Mouse (Mus musculus) kidney, postnatal 0 days (tissue): ENCODE data around the gene Lgals9. TPM values are rescaled to one million over a fixed set of nuclear protein-coding genes. Genes with fewer than 3 reads are reported as not detected.

Experiments
- ATAC-seq: fragments of 200-750 bp; cut with Nextera tagmentation; replicated peaks from 2 replicates; pipeline ENCODE4 v1.8.0; 2017; ENCODE audit warnings: low read depth, moderate number of reproducible peaks, moderate TSS enrichment, moderate library complexity; ENCODE audit not compliant: low FRiP score
- DNase-seq: peaks from one replicate; pipeline ENCODE4 v3.0.0-alpha.2; 2016; ENCODE audit warnings: low spot score
- H3K27ac ChIP-seq: fragments of 300-500 bp; sonication (generic); 2 replicates; pipeline ENCODE4 v1.5.1; 2014; ENCODE audit warnings: mild to moderate bottlenecking
- H3K27me3 ChIP-seq: fragments of 300-500 bp; sonication (generic); 2 replicates; pipeline ENCODE4 v1.6.1; 2014; ENCODE audit warnings: low read length, mixed read lengths; ENCODE audit not compliant: insufficient read depth
- H3K36me3 ChIP-seq: fragments of 300-500 bp; sonication (generic); 2 replicates; pipeline ENCODE4 v1.6.1; 2014; ENCODE audit warnings: low read length, mixed read lengths; ENCODE audit not compliant: insufficient read depth
- H3K4me1 ChIP-seq: fragments of 300-500 bp; sonication (generic); replicated peaks from 2 replicates; pipeline ENCODE4 v1.6.1; 2014; ENCODE audit warnings: antibody characterized with exemption, low read length, mixed read lengths; ENCODE audit not compliant: insufficient read depth
- H3K4me2 ChIP-seq: fragments of 300-500 bp; sonication (generic); 2 replicates; pipeline ENCODE4 v1.6.1; 2014; ENCODE audit warnings: mild to moderate bottlenecking, low read length, moderate library complexity, mixed read lengths
- H3K4me3 ChIP-seq: fragments of 300-500 bp; sonication (generic); replicated peaks from 2 replicates; pipeline ENCODE4 v1.5.1; 2014; ENCODE audit warnings: low read depth, low read length
- H3K9ac ChIP-seq: fragments of 300-500 bp; sonication (generic); 2 replicates; pipeline ENCODE4 v1.6.1; 2014; ENCODE audit warnings: low read depth, low read length
- H3K9me3 ChIP-seq: fragments of 300-500 bp; sonication (generic); replicated peaks from 2 replicates; pipeline ENCODE4 v1.6.1; 2016; ENCODE audit warnings: low read length, inconsistent platforms, mixed read lengths
- CTCF ChIP-seq: IDR thresholded peaks from 2 replicates; pipeline ENCODE4 v1.5.1; 2016; ENCODE audit warnings: antibody characterized with exemption, low read depth, mild to moderate bottlenecking, moderate library complexity
- WGBS: fragments of 180-500 bp; shearing (Covaris S2); extraction: QIAGEN DNeasy Blood & Tissue Kit; methylation state at CpG from one replicate; pipeline ENCODE4 v1.1.7; 2014; 5-methylcytosine and 5-hydroxymethylcytosine counted together
- polyA plus RNA-seq: library from polyadenylated mRNA; unstranded; fragments of >200 nt; fragmentation: Nextera tagmentation; extraction: Ambion mirVana; gene quantifications from 2 replicates; pipeline ENCODE4 v1.2.1, GENCODE M21; 2015

Gene Lgals9
- polyA plus RNA-seq, 1 experiment from 2014 or later = 94.0 TPM

- no peaks in the 10 kb centered on the region for H3K27me3 ChIP-seq
- H3K4me2 ChIP-seq = no peak overlapping the region
- TF ChIP-seq CTCF = no peak
- no peaks in the 10 kb centered on the region for H3K9me3 ChIP-seq
- no peak overlapping the region for H3K4me3 ChIP-seq
- no peak for DNase-seq
- H3K9ac ChIP-seq = no peak overlapping the region
- H3K4me1 ChIP-seq = no peaks in the 10 kb centered on the region
- no peaks in the 10 kb centered on the region for H3K36me3 ChIP-seq
- H3K27ac ChIP-seq = no peak overlapping the region
- no peak for ATAC-seq
- 69% methylated on average over 8 of the region's 8 CpGs for WGBS
Measured at GRCm38 (mm10) chr11:78959367-78959766, 25.4 kb downstream of the Lgals9 start.

GRCm38 (mm10) chr11:78956260-78956659 is 28.5 kb downstream of the Lgals9 start:
- peak; percentile 87 for TF ChIP-seq CTCF
- H3K36me3 ChIP-seq = no peaks in the 10 kb centered on the region
- no peak overlapping the region for H3K27ac ChIP-seq
- DNase-seq = peak; percentile 80
- WGBS = 12% methylated on average over 7 of the region's 7 CpGs
- no peak overlapping the region for H3K4me3 ChIP-seq
- no peaks in the 10 kb centered on the region for H3K4me1 ChIP-seq
- peaks cover 7% of the 10 kb centered on the region; the same call in 1 of the 2 replicates for H3K27me3 ChIP-seq
- no peak for ATAC-seq
- H3K4me2 ChIP-seq = no peak overlapping the region
- H3K9me3 ChIP-seq = no peaks in the 10 kb centered on the region
- H3K9ac ChIP-seq = no peak overlapping the region

GRCm38 (mm10) chr11:78952467-78952866 is 32.3 kb downstream of the Lgals9 start:
- Histone ChIP-seq H3K27ac (no peak overlapping the region), H3K4me3 (no peak overlapping the region), H3K9me3 (no peaks in the 10 kb centered on the region), H3K27me3 (peaks cover 7% of the 10 kb centered on the region; the same call in 1 of the 2 replicates), H3K4me1 (no peaks in the 10 kb centered on the region), H3K4me2 (no peak overlapping the region), H3K36me3 (no peaks in the 10 kb centered on the region), H3K9ac (no peak overlapping the region)
- TF ChIP-seq CTCF = no peak
- ATAC-seq = no peak
- peak; percentile 79 for DNase-seq
- WGBS = 10% methylated on average over 17 of the region's 17 CpGs

DNA sequence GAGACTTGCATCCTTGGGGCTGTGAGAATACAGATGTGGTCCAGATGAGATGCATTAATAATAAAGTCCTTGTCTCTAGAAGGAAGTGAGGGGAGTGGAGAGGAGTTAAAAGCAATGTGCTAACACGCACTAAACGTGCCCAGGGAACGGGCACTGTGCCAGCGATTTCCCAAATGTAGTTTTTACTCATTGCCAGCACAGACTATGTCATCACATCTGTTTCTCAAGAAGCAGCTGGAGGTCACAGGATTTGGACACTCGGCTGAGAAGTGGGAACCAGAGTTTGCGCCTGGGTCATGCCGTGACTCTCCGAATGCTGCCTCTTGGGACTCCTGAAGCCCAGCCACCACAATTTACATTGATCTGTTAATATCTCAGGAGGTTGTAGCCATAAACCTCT is 34.4 kb downstream of the Lgals9 start:
- ATAC-seq = no peak
- no peaks in the 10 kb centered on the region for H3K36me3 ChIP-seq
- H3K9me3 ChIP-seq = no peaks in the 10 kb centered on the region
- 79% methylated on average over 8 of the region's 8 CpGs for WGBS
- H3K4me2 ChIP-seq = no peak overlapping the region
- H3K27me3 ChIP-seq = peaks cover 7% of the 10 kb centered on the region; the same call in 1 of the 2 replicates
- TF ChIP-seq CTCF = no peak
- no peak overlapping the region for H3K4me3 ChIP-seq
- H3K9ac ChIP-seq = no peak overlapping the region
- no peak for DNase-seq
- no peak overlapping the region for H3K27ac ChIP-seq
- H3K4me1 ChIP-seq = no peaks in the 10 kb centered on the region

DNA sequence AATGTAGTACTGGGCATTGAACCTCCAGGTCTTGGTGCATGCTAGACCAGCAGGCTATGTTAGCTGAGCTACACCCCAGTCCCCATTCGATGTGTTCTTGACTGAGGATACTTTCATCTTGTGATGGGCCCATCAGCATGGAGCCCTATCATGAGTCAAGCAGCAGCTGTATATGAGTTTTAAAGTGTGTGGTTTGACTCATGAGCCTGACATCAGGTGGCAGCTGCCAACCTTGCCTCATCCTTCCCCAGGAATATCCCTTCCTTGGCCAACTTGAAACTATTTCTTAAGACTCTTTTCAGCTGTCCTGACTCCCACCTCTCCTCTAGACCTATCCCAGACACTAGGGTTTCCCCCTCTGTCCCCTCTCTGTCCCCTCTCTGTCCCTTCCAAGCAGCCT is 41.7 kb downstream of the Lgals9 start:
- no peaks in the 10 kb centered on the region for H3K4me1 ChIP-seq
- H3K36me3 ChIP-seq = no peaks in the 10 kb centered on the region
- no peaks in the 10 kb centered on the region for H3K9me3 ChIP-seq
- no peak overlapping the region for H3K4me2 ChIP-seq
- TF ChIP-seq CTCF = no peak
- no peaks in the 10 kb centered on the region for H3K27me3 ChIP-seq
- no peak for ATAC-seq
- WGBS = 93% methylated on average over 1 of the region's 1 CpGs
- no peak overlapping the region for H3K4me3 ChIP-seq
- DNase-seq = no peak
- no peak overlapping the region for H3K27ac ChIP-seq
- H3K9ac ChIP-seq = no peak overlapping the region

DNA sequence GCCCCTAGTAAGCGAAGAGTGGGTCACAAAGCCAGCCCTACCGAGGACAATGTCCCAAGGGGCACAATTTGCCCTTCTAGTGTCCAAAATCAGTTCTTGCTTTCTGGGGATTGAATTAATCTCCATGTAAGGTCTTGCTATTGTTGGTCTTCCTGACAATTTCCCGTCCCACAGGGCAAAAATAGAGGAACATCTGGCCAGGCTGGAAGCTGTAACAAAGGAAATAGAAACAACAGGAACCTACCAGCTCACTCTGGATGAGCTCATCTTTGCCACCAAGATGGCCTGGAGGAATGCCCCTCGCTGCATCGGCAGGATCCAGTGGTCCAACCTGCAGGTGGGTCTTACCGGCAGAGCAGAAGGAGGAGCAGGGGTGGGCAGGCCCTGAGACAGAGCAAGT is 49.6 kb downstream of the Lgals9 start:
- no peak for TF ChIP-seq CTCF
- 86% methylated on average over 6 of the region's 6 CpGs for WGBS
- no peak for ATAC-seq
- H3K27ac ChIP-seq = no peak overlapping the region
- H3K9ac ChIP-seq = no peak overlapping the region
- no peaks in the 10 kb centered on the region for H3K9me3 ChIP-seq
- H3K27me3 ChIP-seq = no peaks in the 10 kb centered on the region
- no peak overlapping the region for H3K4me3 ChIP-seq
- H3K4me1 ChIP-seq = no peaks in the 10 kb centered on the region
- no peak overlapping the region for H3K4me2 ChIP-seq
- peak; percentile 8 for DNase-seq
- H3K36me3 ChIP-seq = no peaks in the 10 kb centered on the region

GRCm38 (mm10) chr11:78934727-78935126 is 50.0 kb downstream of the Lgals9 start:
- H3K4me3 ChIP-seq = no peak overlapping the region
- H3K9me3 ChIP-seq = no peaks in the 10 kb centered on the region
- no peaks in the 10 kb centered on the region for H3K36me3 ChIP-seq
- 78% methylated on average over 4 of the region's 4 CpGs for WGBS
- DNase-seq (no peak), ATAC-seq (no peak)
- H3K27me3 ChIP-seq = no peaks in the 10 kb centered on the region
- no peak for TF ChIP-seq CTCF
- H3K4me2 ChIP-seq = no peak overlapping the region
- H3K4me1 ChIP-seq = no peaks in the 10 kb centered on the region
- no peak overlapping the region for H3K27ac ChIP-seq
- H3K9ac ChIP-seq = no peak overlapping the region
